Mouse (Mus musculus) cerebellum, postnatal 36 days (tissue): Measurements from ENCODE around the gene Mcm8.

Source experiments
- DNase-seq, 2 experiments: peaks; one replicate each; pipeline ENCODE4 v3.0.0; 2021 to 2022; ENCODE audit warnings: mixed read lengths in 2 of 2

The Mcm8 gene

DNA sequence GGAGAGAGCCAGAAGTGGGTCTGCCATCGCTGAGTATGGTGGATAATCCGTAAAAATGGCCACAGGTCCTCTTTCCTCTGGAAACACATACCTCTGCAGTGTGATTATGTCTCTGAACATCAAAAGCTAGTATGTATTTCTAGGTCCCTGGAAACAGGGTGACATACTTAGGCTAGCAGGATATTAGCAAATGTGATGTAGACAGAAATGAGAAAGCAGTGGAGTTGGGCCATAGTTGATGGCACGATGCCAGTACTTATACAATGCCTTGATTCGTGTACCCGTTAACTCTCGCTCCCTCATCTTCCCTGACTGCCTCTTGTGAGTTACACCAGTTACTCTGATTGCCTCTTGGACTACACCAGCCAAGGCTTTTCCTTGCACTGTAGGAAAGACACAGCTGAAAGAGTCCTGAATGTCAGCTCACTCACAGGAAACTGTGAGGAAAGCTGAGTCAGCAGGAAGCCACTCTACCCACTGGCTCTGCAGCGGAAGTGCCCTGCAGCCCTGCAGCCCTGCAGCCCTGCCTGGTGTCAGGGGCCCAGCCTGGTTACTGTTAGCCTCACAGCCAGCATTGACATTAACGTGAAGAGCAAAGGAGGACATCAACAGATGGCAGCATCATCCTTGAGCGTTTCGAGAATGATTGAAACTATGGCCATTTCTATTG is 57.9 kb downstream of the Mcm8 start:
- DNase-seq, result no peak

DNA sequence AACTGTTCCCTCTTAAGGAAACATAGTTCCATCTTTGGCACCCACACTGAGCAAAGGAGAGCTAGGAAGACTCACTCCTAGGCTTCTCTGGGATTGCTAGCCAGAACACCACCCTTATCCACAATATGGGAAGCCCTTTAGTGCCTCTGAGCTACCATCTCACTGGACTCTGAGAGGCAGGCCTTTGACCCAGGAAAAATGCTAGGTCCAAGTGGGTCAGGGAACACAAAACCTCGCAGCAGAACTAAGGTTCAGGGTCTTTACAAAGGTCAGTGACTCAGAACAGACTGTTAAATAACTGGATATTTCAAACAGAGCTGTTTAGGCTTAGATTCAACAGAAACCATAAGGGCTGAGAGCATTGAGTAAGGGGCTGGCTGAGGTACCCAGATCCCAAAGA is 61.0 kb downstream of the Mcm8 start:
- no peak for DNase-seq

DNA sequence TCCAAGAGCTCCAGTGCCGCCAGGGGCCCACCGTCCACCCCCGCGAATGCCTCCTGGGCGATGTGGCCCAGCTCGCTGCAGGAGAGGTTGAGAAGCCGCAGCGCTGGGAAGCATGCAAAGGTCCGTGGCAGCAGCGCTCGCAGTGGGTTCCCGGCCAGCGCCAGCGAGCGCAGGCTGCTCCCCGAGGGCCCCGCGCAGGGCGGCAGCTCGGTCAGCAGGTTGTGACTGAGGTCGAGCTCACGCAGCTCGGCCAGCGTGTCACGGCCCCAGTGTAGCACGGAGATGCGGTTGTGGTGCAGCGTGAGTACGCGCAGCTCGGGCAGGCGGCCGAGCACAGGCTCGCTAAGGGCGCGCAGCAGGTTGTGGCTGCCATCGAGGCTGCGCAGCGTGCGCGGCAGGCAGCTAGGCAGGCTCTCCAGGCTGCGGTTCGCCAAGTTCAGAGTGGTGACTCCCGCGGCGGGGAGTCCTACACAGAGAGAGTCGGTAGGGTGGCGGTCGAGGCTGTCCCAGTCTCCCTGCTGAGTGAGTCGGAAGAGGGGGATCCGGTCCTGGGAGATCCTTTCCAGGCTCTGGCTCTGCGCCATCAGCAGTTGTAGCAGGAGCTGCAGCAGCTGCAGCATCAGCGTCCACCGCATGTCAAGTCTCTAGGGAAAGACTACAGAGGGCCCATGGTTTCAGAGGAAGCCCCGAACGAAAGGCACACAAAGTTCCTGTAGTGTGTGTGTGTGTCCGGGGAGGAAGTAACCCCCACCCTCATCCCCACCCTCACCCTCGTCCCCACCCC is 63.5 kb downstream of the Mcm8 start:
- peak; percentile 14 to 20 for DNase-seq

GRCm38 (mm10) chr2:132880844-132881645 is 65.1 kb downstream of the Mcm8 start, which contains the start of gene Lrrn4:
Lrrn4 (minus strand) TSS chr2:132880891.
- no peak for DNase-seq

DNA sequence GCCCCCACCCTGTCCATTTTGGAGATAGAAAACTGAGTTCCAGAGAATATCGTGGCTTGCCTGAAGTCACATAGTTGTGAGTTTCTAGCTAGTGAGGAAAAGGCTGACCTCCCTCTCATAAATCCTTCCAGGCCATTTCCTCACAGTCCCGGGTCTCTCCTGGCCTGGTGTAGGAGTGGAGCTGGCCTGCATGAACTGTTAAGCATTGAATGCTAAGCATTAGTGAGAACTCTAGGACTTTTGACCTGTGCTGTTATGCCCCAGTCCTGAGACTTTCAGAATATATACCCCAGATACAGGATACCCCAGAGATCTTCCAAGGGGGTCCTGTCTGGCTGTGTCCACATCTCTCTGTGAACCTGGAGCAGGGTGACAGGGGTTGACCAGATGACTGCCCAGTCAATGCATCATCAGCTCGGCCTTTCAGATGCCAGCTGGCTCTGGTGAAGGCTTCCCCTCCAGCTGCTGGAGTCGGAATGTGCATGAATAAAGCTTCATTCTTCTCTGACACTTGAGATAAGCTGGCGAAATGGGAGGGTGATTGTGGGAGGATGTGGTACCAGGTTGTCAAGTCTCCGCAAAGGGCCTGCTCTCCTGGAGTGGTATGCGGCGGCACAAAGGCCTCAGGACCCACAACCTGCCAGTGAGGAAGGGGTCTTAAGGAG is 68.5 kb downstream of the Mcm8 start:
- DNase-seq, result no peak

- no peak for DNase-seq
Measured at GRCm38 (mm10) chr2:132885312-132885711, 69.4 kb downstream of the Mcm8 start.
